Mouse (Mus musculus) liver, embryonic 16.5 days (tissue): ENCODE results near the gene Slc39a1. TPM values are rescaled to one million over a fixed set of nuclear protein-coding genes. Genes with fewer than 3 reads are reported as not detected.
"Not testable (repeated sequence)": the region's sequence is repeated elsewhere in the genome, so short reads cannot be mapped to it uniquely, and the experiment has no call there.

Experiments
- ATAC-seq: fragments of 200-750 bp; cut with Nextera tagmentation; 2 replicates; pipeline ENCODE4 v1.8.0; 2017; ENCODE audit warnings: low read depth, mild to moderate bottlenecking, moderate number of reproducible peaks, moderate library complexity
- H3K27ac ChIP-seq: fragments of 300-500 bp; sonication (generic); 2 replicates; pipeline ENCODE4 v1.5.1; 2014; ENCODE audit warnings: mild to moderate bottlenecking, low read length
- H3K27me3 ChIP-seq: fragments of 300-500 bp; sonication (generic); 2 replicates; pipeline ENCODE4 v1.6.1; 2014; ENCODE audit warnings: low read depth, low read length, mixed read lengths; ENCODE audit not compliant: control insufficient read depth, insufficient read depth
- H3K36me3 ChIP-seq: fragments of 300-500 bp; sonication (generic); 2 replicates; pipeline ENCODE4 v1.6.1; 2014; ENCODE audit warnings: mild to moderate bottlenecking; ENCODE audit not compliant: control insufficient read depth, insufficient read depth
- H3K4me1 ChIP-seq: fragments of 300-500 bp; sonication (generic); 2 replicates; pipeline ENCODE4 v1.6.1; 2014; ENCODE audit warnings: low read depth, low read length, mixed read lengths; ENCODE audit not compliant: control insufficient read depth
- H3K4me2 ChIP-seq: fragments of 300-500 bp; sonication (generic); 2 replicates; pipeline ENCODE4 v1.6.1; 2014; ENCODE audit warnings: low read depth, low read length, mixed read lengths
- H3K4me3 ChIP-seq: fragments of 300-500 bp; sonication (generic); 2 replicates; pipeline ENCODE4 v1.5.1; 2014; ENCODE audit warnings: low read depth, mild to moderate bottlenecking, low read length
- H3K9ac ChIP-seq: fragments of 300-500 bp; sonication (generic); 2 replicates; pipeline ENCODE4 v1.6.1; 2014; ENCODE audit warnings: low read depth, low read length
- H3K9me3 ChIP-seq: fragments of 300-500 bp; sonication (generic); replicated peaks from 2 replicates; pipeline ENCODE4 v1.6.1; 2016; ENCODE audit warnings: low read length; ENCODE audit not compliant: control insufficient read depth
- WGBS: fragments of 180-500 bp; shearing (Covaris S2); extraction: QIAGEN DNeasy Blood & Tissue Kit; methylation state at CpG from one replicate; pipeline ENCODE4 v1.1.7; 2014; ENCODE audit not compliant: insufficient replicate concordance; 5-methylcytosine and 5-hydroxymethylcytosine counted together
- polyA plus RNA-seq: library from polyadenylated mRNA; unstranded; fragments of >200 nt; fragmentation: Nextera tagmentation; extraction: Ambion mirVana; gene quantifications from 2 replicates; pipeline ENCODE4 v1.2.1, GENCODE M21; 2015

The Slc39a1 gene
- polyA plus RNA-seq, 1 experiment from 2014 or later: 33.5 TPM

- no peak overlapping the region for H3K4me3 ChIP-seq
- H3K4me1 ChIP-seq: no peaks in the 10 kb centered on the region
- no peaks in the 10 kb centered on the region for H3K9me3 ChIP-seq
- no peak overlapping the region for H3K27ac ChIP-seq
- H3K27me3 ChIP-seq: no peaks in the 10 kb centered on the region
- H3K4me2 ChIP-seq: no peak overlapping the region
- ATAC-seq: no peak
- peaks cover 4% of the 10 kb centered on the region for H3K36me3 ChIP-seq
- 80% methylated on average over 9 of the region's 9 CpGs for WGBS
- H3K9ac ChIP-seq: no peak overlapping the region
Measured at GRCm38 (mm10) chr3:90279216-90279615, 31.2 kb downstream of the Slc39a1 start.

DNA sequence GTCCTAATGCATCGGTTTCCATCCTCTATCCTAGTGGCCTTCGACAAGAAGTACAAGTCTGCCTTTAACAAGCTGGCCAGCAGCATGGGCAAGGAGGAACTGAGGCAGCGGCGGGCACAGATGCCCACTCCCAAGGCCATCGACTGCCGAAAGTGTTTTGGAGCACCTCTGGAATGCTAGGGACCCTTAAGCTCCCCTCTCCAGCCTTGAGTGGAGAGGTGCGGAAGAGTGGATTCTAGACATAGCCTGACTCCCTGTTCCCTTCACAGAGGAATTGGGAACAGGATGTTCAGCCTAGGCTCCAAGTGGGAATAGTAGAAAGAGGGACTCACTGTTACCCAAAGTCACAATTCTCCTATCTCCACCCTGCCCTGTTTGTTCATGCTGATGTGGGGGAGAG, 31.8 kb downstream of the Slc39a1 start:
- H3K27me3 ChIP-seq: no peaks in the 10 kb centered on the region
- H3K27ac ChIP-seq: no peak overlapping the region
- H3K4me3 ChIP-seq: no peak overlapping the region
- peaks cover 4% of the 10 kb centered on the region for H3K36me3 ChIP-seq
- H3K4me2 ChIP-seq: no peak overlapping the region
- no peaks in the 10 kb centered on the region for H3K4me1 ChIP-seq
- H3K9me3 ChIP-seq: no peaks in the 10 kb centered on the region
- WGBS: 85% methylated on average over 7 of the region's 7 CpGs
- H3K9ac ChIP-seq: no peak overlapping the region
- ATAC-seq: no peak

GRCm38 (mm10) chr3:90280708-90281107, 32.7 kb downstream of the Slc39a1 start:
- no peak for ATAC-seq
- 75% methylated on average over 9 of the region's 9 CpGs for WGBS
- Histone ChIP-seq H3K4me2 (no peak overlapping the region), H3K27ac (no peak overlapping the region), H3K36me3 (peaks cover 4% of the 10 kb centered on the region), H3K27me3 (no peaks in the 10 kb centered on the region), H3K4me1 (no peaks in the 10 kb centered on the region), H3K9ac (no peak overlapping the region), H3K4me3 (no peak overlapping the region), H3K9me3 (no peaks in the 10 kb centered on the region)

DNA sequence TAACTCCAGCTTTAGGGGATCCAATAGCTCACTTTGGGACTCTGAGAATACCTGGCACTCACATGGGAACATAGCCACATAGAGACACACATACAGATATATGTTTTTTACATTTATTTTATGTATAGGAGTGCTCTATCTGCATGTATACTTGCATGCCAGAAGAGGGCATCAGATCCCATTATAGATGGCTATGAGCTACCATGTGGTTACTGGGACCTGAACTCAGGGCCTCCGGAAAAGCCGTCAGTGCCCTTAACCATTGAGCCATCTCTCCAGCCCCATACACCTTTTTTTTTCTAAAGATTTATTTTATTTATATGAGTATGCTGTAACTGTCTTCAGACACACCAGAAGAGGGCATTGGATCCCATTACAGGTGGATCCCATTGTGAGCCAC, 36.2 kb downstream of the Slc39a1 start:
- no peak overlapping the region for H3K27ac ChIP-seq
- no peak overlapping the region for H3K9ac ChIP-seq
- no peak for ATAC-seq
- H3K4me2 ChIP-seq: no peak overlapping the region
- no peaks in the 10 kb centered on the region for H3K9me3 ChIP-seq
- no peaks in the 10 kb centered on the region for H3K27me3 ChIP-seq
- H3K36me3 ChIP-seq: peaks cover 2% of the 10 kb centered on the region; the same call in 1 of the 2 replicates
- H3K4me3 ChIP-seq: no peak overlapping the region
- 89% methylated on average over 2 of the region's 2 CpGs for WGBS
- no peaks in the 10 kb centered on the region for H3K4me1 ChIP-seq

DNA sequence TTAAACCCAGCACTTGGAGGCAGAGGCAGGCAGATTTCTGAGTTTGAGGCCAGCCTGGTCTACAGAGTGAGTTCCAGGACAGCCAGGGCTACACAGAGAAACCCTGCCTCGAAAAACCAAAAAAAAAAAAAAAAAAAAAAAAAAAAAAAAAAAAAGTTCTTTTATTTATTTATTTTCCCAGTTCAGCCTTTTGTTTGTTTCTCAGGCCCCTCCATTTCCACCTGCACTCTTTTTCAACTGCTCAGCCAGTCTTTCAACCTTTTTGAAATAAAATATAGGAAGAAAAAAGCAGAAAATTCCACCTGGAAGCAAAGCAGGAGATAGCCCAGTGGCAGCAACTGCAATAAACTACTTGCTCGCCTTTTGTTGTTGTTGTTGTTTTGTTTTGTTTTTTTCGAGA, 41.4 kb downstream of the Slc39a1 start:
- WGBS: 45% methylated on average over 2 of the region's 3 CpGs
- ATAC-seq, H3K9me3 ChIP-seq, H3K4me3 ChIP-seq, H3K27ac ChIP-seq, H3K4me1 ChIP-seq, H3K4me2 ChIP-seq, H3K36me3 ChIP-seq, H3K27me3 ChIP-seq, H3K9ac ChIP-seq: not testable (repeated sequence)

GRCm38 (mm10) chr3:90290602-90291001, 42.6 kb downstream of the Slc39a1 start:
- Histone ChIP-seq H3K9ac (no peak overlapping the region), H3K27ac (no peak overlapping the region), H3K4me3 (no peak overlapping the region), H3K36me3 (no peaks in the 10 kb centered on the region), H3K4me2 (no peak overlapping the region), H3K27me3 (no peaks in the 10 kb centered on the region), H3K9me3 (no peaks in the 10 kb centered on the region), H3K4me1 (peaks cover 22% of the 10 kb centered on the region)
- 58% methylated on average over 1 of the region's 1 CpGs for WGBS
- ATAC-seq: no peak

DNA sequence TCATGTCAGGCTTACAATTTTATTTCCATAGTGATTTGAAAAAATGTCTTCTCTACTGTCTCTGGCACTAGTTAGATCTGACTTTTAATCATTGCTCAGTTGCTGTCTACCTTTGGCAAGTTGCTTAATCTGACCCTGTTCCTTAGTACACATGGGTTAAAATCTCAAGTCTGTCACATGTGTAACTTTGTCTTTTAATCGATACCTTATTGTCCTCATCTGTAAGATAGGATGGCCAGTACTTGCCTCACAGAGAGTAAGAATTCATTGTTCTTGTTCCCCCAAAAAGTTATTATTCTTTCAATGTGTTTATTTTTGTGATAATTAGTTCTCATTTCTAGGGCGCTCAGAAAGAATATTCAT, 44.0 kb downstream of the Slc39a1 start:
- H3K36me3 ChIP-seq: no peaks in the 10 kb centered on the region
- H3K9me3 ChIP-seq: no peaks in the 10 kb centered on the region
- peak overlapping the region; percentile 96 for H3K27ac ChIP-seq
- 22% methylated on average over 2 of the region's 2 CpGs for WGBS
- peak overlapping the region; percentile 90 for H3K4me2 ChIP-seq
- H3K4me1 ChIP-seq: peaks cover 27% of the 10 kb centered on the region
- peak overlapping the region; percentile 75 for H3K9ac ChIP-seq
- H3K27me3 ChIP-seq: no peaks in the 10 kb centered on the region
- ATAC-seq: no peak
- H3K4me3 ChIP-seq: peak overlapping the region; percentile 93

GRCm38 (mm10) chr3:90292345-90293275, 44.6 kb downstream of the Slc39a1 start, which contains the start of gene Gatad2b:
Gatad2b (plus strand) TSS chr3:90293178.
- Histone ChIP-seq H3K4me3 (peak within 1 kb of the TSS; percentile 93), H3K27ac (peak within 1 kb of the TSS; percentile 97), H3K9me3 (no peaks in the 10 kb centered on the region), H3K27me3 (no peaks in the 10 kb centered on the region), H3K36me3 (no peaks in the 10 kb centered on the region), H3K4me2 (peak within 1 kb of the TSS; percentile 90), H3K4me1 (peaks cover 27% of the 10 kb centered on the region), H3K9ac (peak within 1 kb of the TSS; percentile 95)
- under 1% methylated on average over 44 of the region's 47 CpGs for WGBS
- peak; percentile 96 for ATAC-seq

DNA sequence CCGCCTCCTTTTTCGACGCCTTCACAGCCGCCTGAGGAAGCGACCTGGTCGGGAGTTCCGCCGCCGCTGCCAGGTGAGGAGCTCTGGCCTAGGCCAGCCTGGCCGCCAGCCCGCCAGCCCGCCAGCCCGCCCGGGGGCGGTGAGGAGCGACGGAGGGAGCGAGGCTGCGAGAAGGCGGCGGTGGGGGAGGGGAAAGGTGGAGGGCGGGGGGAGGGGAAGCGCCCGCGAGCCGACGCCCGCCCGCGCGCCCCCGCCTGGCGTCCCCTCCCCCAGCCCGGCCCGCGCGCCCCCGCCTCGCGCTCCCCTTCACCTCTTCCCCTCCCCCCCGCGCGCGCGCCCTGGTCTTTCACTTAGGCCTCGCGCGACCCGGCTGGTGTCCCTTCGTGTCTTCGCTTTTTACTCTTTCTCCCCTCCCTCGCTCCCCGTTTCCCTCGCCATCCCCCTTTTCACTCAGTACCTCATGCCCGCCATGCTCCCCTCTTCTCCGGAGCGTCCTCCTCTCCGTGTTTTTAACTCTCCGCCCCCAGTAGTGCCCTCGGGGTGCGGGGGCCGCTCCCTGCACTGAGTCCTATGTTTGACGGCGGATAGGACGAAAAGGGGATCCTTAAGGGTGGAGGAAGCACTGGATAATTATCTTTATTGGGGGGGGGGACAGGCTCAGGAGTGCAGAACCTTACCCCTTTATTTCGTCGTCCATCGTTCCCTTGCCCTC, 45.5 kb downstream of the Slc39a1 start:
- Histone ChIP-seq H3K27me3 (no peaks in the 10 kb centered on the region), H3K9me3 (no peaks in the 10 kb centered on the region), H3K36me3 (no peaks in the 10 kb centered on the region), H3K27ac (peak overlapping the region; percentile 97), H3K4me2 (peak overlapping the region; percentile 81), H3K9ac (peak overlapping the region; percentile 95), H3K4me3 (peak overlapping the region; percentile 93), H3K4me1 (peaks cover 27% of the 10 kb centered on the region)
- peak; percentile 9 for ATAC-seq
- WGBS: under 1% methylated on average over 26 of the region's 68 CpGs
